Mouse (Mus musculus): ENCODE results near the gene Gm49373.

DNA sequence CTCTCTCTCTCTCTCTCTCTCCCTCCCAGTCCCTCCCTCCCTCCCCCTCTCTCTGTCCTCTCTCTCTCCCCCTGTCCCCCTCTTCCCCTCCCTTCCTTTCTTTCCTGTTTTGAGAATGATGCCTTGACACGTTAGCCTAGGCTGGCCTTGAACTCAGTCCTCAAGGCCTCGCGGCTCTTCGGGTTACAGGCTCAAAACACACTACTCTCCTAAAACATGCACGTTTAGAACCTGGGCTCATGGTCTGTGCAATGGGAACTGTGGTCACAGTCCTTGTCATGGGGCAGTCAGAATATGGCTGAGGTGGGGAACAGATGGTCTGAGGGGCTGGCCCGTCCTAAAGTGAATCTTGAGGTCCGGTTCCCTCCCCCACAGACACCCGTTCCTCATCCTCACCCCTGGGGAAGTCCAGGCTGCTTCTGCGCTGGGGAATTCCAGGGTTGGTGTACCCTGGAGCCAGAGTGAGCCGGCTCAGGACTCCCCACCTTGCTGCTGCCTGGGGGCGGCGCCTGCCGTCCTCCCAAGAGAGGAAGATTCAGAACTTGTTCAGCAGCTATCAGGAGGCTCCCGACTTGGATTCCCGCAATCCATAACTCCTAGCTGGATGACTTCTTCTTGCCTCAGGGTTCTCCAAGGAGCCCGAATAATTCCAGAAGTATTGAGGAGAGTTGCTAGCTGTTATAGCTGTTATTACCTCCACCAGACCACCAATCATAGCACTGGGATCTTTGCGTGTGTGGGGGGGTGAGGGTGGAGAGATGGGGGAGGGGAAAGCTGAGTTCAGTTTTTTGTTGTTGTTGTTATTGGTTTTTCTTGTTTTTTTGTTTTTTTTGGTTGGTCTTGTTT, 56.3 kb downstream of the Gm49373 start:
- TF ChIP-seq POLR2A (IDR thresholded peaks at IDR 0.05; ENCODE audit: extremely low read depth, insufficient read depth, low read length) (no peak), CTCF (IDR thresholded peaks at IDR 0.05; ENCODE audit: extremely low read depth, insufficient read depth, low read length) (no peak)
